Mouse (Mus musculus) megakaryocyte-erythroid progenitor cell, adult 5-6 weeks (primary cell): Measurements from ENCODE around the gene Ranbp3l. TPM values are rescaled to one million over a fixed set of nuclear protein-coding genes. Genes with fewer than 3 reads are reported as not detected.

Source experiments
- ATAC-seq: replicated peaks from 2 replicates; pipeline ENCODE4 v1.8.0; 2016; ENCODE audit warnings: mild to moderate bottlenecking, inconsistent platforms; ENCODE audit not compliant: severe bottlenecking, poor library complexity, low FRiP score, low TSS enrichment
- total RNA-seq, 2 experiments: library from RNA; stranded (forward) in 1 of 2; stranded (reverse) in 1 of 2; fragments of 200-1000, 215-1000 nt in 1 of 2; fragments of >200 nt in 1 of 2; fragmentation: Nextera tagmentation in 1 of 2; gene quantifications; 2 replicates each; pipeline ENCODE4 v1.2.3; 2014 to 2017

Gene Ranbp3l
- total RNA-seq, 2 experiments from 2014 or later, result not detected

DNA sequence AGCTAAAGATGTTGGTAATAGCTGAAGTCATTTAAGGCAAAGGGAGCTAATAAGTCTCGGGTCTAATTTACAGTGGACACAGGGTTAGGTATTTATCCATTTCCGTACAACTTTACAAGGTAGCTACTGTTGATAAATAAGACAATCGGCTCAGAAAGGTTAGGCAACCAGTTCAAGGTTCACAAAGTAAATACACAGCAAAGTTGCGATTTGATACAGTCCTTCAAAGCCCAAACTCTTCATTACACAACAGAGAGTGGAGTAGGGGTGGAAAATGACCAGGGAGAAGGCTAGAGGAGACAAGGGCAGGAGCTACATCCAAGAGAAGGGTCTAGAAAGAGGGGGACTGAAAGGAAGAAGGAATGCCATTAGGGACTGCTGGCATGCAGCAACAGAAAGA lies 101.1 kb downstream of the Ranbp3l start:
- ATAC-seq, result no peak

- ATAC-seq, result peak; percentile 5; the same call in 1 of the 2 replicates
These were observed 102.6 kb downstream of the Ranbp3l start for GRCm38 (mm10) chr15:9070353-9070752.

DNA sequence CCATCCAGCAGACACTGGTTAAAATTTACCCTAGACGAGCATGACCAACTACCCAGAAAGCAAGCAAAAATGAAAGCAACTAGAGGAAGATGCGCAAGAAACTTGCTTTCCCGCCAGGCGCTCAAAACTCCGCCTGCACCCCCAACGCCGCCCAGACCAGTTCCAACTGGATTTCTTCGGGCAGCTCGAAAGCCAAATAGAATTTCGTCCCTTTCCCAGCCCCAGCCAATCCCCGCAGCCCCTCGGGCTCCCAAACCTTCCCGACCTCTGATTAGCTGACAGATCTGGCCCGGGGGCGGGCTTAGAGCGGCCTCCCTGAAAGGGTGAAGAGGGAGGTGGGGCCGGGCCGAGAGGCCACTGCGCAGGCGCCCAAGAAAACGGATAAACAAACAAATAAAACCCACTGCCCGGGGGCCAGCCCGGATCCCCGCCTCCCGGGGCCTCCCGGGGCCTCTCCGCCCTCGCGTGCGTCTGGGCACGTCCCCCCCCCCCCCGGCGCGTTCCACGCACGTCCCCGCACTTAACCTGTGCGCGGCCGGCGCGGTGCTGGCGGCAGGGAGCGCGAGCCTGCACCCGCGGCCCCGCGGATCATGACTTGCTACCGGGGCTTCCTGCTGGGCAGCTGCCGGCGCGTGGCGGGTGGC lies 103.3 kb downstream of the Ranbp3l start, which contains the start of gene Nadk2:
Gene Nadk2, plus strand, starts transcription at position 349 of the 644 bp plus-strand sequence.
- ATAC-seq, result peak; percentile 81

DNA sequence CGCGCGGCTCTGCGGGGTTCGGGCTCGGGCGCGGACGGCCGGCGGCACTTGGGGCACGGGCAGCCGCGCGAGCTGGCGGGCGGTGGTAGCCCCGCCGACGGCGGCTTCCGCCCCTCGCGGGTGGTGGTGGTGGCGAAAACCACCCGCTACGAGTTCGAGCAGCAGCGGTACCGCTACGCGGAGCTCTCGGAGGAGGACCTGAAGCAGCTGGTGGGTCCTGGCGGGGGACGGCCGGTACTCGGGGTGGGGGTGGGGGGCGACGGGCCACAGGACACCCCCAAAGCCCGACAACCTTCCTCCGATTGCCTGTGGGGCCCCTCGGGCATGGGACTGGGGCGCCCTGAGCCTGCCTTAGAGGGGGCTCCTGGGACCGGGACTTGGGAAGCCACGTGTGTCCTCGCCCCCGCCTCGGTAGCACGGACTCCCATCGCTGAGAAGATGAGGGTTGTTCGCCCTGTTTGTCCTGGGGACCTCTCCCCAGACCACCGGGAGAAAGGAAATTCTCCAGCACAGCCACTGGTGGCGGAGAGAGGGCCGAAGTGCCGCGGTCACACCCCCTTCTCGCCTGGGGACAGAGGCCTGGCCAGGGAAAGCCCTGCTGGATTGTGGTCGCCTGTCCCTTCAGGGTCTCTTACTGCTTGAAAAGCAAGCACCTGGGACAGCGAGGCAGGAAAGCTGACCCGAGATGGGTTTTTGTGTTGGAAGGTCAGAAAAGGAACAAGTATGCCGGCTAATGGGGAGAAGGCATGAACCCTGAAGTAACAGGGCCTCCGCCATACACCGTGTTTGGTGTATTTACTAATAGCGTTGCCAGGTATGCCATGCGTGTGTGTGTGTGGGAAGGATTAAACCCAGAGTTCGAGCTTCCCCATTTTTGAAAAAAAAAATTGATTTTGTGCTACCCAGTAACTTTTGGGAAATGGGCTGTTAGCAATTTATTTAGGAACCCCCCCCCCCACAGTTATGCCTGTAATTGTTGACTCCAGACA lies 104.1 kb downstream of the Ranbp3l start:
- ATAC-seq, result no peak

- no peak for ATAC-seq
These were observed 104.9 kb downstream of the Ranbp3l start for GRCm38 (mm10) chr15:9072630-9073029.

DNA sequence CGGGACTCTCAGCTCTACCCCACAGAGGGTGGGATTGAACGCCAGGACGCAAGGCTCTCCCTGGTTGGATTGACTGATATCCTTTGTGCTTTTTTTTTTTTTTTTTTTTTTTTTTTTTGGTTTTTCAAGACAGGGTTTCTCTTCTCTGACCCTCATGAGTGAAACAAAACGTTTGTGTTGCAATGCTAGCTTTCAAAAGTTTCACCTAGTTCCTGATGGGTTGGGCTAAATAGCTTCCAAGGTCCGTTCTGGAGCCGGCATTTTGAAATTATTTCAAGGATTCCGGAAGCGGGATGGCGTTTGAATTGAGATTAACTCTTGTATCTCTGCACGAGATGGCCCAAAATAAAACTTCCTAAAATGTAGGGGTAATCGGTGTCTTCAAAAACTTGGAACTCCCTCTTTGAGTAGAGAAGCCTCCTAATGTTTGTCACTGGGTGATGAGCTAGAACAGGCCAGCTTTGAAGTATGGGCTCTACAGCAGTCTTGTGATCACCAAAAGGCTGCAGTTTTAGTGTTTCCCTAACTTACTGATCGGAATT lies 105.4 kb downstream of the Ranbp3l start:
- no peak for ATAC-seq

- ATAC-seq, result no peak
These were observed 105.9 kb downstream of the Ranbp3l start for GRCm38 (mm10) chr15:9073684-9074083.

- no peak for ATAC-seq
These were observed 106.4 kb downstream of the Ranbp3l start for GRCm38 (mm10) chr15:9074139-9074538.

GRCm38 (mm10) chr15:9074671-9075070 lies 106.9 kb downstream of the Ranbp3l start:
- ATAC-seq, result peak; percentile 66

- ATAC-seq, result no peak
These were observed 108.0 kb downstream of the Ranbp3l start for GRCm38 (mm10) chr15:9075608-9076200.

DNA sequence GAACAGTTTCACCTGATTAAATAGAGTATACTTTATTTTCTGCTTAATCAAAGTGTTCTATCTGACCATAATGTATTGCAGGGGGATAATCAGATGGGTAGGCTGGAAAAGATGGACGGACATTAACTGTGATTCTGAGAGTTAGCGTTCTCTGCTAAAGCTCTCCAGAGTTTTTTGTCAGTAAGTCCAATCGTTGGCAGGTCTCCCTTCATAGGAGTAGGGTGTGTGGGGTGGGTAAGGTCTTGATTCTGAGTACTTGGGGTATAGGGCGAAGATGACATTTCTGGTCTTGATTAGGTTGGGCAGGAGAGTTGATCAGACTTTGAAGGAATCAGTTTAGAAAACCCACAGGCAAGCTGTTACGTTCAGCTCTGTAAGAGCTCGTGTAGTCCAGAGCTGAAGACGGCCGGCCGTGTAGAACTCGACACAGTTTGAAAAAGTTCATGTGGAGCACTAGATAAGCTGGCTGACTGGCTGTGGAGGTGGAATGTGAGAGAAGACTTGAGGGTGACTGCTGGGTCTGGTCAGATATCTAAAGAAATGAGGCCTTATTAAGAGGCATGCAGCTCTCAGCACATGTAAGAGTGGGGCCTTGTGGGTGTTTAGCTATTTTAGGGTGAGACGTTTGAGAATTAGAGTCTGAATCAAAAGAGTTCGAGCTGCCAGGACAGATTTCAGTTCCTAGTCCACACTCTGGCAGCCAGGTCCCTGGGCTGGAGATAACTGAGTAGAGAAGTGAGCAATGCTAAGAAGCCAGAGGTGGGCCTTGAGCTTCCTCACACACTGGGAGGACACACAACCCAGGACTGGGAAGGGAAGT lies 110.9 kb downstream of the Ranbp3l start:
- ATAC-seq, result peak; percentile 69

DNA sequence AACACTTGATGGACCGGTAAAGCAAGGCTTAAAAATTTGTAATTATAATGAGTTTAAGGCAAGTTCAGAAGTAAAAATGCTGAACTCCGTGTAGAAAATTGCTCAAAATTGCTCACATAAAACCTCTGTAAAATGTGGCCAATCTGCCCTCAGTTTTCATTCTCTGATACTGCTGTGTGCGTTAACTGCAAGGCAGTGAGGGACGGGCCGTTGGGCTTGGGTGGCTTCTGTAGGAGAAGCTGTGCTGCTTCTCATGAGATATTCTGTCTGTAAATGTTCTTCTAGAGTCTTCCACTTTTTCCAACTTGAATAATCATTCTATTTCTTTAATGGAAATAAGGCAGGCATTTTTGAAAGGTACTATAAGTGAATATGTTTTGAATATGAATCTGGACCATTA lies 111.9 kb downstream of the Ranbp3l start:
- no peak for ATAC-seq

DNA sequence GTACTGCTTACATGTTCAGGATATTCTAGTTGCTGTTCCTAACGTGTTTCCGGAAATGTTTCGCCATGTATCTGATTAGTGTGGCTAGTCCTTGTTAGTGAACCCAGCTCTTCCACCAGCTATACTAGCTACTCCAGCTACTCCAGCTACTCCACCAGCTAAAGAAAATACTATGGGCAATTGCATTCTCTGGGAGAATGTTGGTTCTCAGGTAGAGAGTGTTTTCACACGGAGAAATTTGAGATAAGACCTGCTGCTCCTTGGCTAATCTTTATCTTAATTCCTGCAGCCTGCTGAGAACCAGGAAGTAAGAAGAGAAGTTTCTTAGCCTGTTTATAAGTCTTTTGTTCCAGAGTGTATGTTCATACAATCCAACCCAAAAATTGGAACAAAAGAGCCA lies 112.5 kb downstream of the Ranbp3l start:
- peak; percentile 23 for ATAC-seq

GRCm38 (mm10) chr15:9081294-9081693 lies 113.5 kb downstream of the Ranbp3l start:
- ATAC-seq, result peak; percentile 48

- ATAC-seq, result no peak
These were observed 115.0 kb downstream of the Ranbp3l start for GRCm38 (mm10) chr15:9082753-9083152.

GRCm38 (mm10) chr15:9086813-9087212 lies 119.1 kb downstream of the Ranbp3l start:
- 0 out of 2 replicates have a peak, but pooled peaks have one; percentile 38 for ATAC-seq

- no peak for ATAC-seq
These were observed 119.7 kb downstream of the Ranbp3l start for GRCm38 (mm10) chr15:9087421-9087820.

- ATAC-seq, result no peak
These were observed 120.3 kb downstream of the Ranbp3l start for GRCm38 (mm10) chr15:9087895-9088682.
